Mouse (Mus musculus) heart, postnatal 36 days (tissue): ENCODE measurements around the gene Cyp2b10. TPM values are rescaled to one million over a fixed set of nuclear protein-coding genes. Genes with fewer than 3 reads are reported as not detected.
"Not testable (repeated sequence)": the region's sequence is repeated elsewhere in the genome, so short reads cannot be mapped to it uniquely, and the experiment has no call there.

Experiments used
- DNase-seq, 2 experiments: peaks; one replicate each; pipeline ENCODE4 v3.0.0; 2021 to 2022
- intact Hi-C: fragments of 180-260 bp; cut with DNase I; formaldehyde crosslinking; loops from one replicate; pipeline ENCODE4 v1.15.1; 2025
- total RNA-seq, 2 experiments: library from RNA; stranded (reverse); gene quantifications; 2 replicates each; pipeline ENCODE4 v1.2.3; 2021

Gene Cyp2b10
- total RNA-seq, 2 experiments from 2014 or later: 1.3 to 2.0 TPM

GRCm38 (mm10) chr7:25910046-25910445, 12.6 kb downstream of the Cyp2b10 start:
- DNase-seq: no peak
- intact Hi-C loops: no loop called here

- intact Hi-C loops: no loop called here
- DNase-seq: no peak
Observed at GRCm38 (mm10) chr7:25916116-25916515, 18.7 kb downstream of the Cyp2b10 start.

- intact Hi-C loops, DNase-seq: not testable (repeated sequence)
Observed at GRCm38 (mm10) chr7:25917271-25917670, 19.9 kb downstream of the Cyp2b10 start.

GRCm38 (mm10) chr7:25919467-25919866, 22.0 kb downstream of the Cyp2b10 start:
- intact Hi-C loops: loop anchor here (2.0 kb wide), 1 partner anchor 169 kb away; no protein-coding TSS in a partner anchor
- DNase-seq: no peak

GRCm38 (mm10) chr7:25945274-25945673, 47.9 kb downstream of the Cyp2b10 start:
- intact Hi-C loops: no loop called here
- no peak for DNase-seq

Other genes with a start within 250 kb of the Cyp2b10 start
- gene Bckdha, start 238.6 kb upstream of the Cyp2b10 start, total RNA-seq: 100 to 1,000 TPM; 237 to 254 TPM
- gene Exosc5, start 238.5 kb upstream of the Cyp2b10 start, total RNA-seq: 10 to 100 TPM; 16.0 to 18.9 TPM
- gene Tmem91, start 222.5 kb upstream of the Cyp2b10 start, total RNA-seq: not detected
- 10 to 100 TPM; 10.2 to 10.8 TPM for gene B9d2, start 216.8 kb upstream of the Cyp2b10 start, total RNA-seq
- 10 to 100 TPM; 23.8 to 27.0 TPM for gene Tgfb1, start 210.6 kb upstream of the Cyp2b10 start, total RNA-seq
- 10 to 100 TPM; 55.0 to 55.8 TPM for gene Ccdc97, start 178.5 kb upstream of the Cyp2b10 start, total RNA-seq
- 10 to 100 TPM; 78.4 to 82.7 TPM for gene Hnrnpul1, start 142.9 kb upstream of the Cyp2b10 start, total RNA-seq
- gene Axl, start 108.9 kb upstream of the Cyp2b10 start, total RNA-seq: 10 to 100 TPM; 81.0 to 94.8 TPM
- 10 to 100 TPM in 1 of 2 experiments, 1 to 10 TPM in 1; 4.4 to 10.1 TPM for gene Cyp2s1, start 80.7 kb upstream of the Cyp2b10 start, total RNA-seq
- gene Cyp2b13, start 163.9 kb downstream of the Cyp2b10 start, total RNA-seq: not detected